Mouse (Mus musculus) MEL-GATA-1-ER (cell line): ENCODE measurements around the gene Ina.

Experiments
- DNase-seq: peaks from one replicate; pipeline ENCODE4 v3.0.0-alpha.2; 2012; ENCODE audit warnings: low read depth; ENCODE audit errors: extremely low read depth

Ina gene

DNA sequence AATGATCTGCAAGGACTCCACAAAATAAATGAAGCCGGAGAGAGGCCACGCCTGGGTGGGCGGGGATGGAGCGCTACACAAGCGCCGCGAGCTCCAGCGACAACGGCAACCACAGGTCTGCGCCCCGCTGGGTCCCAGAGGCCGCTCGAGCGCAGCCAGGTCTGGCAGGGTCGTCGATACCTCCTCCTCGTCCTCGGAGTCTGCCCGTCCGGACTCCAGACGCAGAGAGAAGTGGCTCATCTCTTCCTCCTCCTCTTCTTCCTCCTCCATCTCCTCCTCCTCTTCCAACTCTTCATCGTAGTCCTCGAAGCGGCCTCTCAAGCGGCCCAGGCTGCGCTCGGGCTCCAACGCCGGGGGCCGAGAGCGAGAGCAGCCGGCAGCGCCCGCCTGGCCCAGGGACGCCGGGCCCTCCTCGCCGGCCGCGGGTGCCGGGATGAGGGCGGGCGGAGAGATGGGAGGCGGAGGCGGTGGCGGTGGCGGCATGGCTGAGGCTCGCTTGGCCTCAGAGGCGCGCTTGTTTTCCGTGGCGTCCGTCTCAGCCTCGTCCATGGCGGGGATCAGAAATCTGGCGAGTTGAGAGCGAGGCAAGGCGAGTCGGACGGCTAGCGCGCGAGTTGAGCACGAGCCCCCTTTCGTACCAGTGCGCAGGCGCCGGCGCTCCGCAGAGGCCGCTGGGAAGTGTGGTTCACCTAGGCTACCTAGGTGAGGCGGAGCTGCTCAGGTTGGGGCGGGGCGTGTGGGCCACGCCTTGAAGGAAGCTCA lies 36.0 kb downstream of the Ina start, which contains the start of gene Pcgf6:
Pcgf6 (minus strand) TSS at position 636 of the 762 bp plus-strand sequence.
- DNase-seq = peak; percentile 67

DNA sequence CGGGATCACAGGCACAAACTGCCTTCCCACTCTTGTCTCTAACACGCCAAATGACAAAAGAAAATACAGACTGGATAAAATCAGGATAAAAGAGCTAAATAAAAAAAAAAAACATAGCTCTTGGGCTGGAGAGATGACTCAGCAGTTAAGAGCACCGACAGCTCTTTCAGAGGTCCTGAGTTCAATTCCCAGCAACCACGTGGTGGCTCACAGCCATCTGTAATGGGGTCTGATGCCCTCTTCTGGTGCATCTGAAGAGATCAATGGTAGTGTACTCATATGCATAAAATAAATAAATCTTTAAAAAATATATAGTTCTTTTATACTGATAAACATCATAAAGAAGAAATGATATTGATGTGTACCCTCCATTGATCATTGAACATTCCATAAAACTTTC lies 38.4 kb downstream of the Ina start:
- DNase-seq = no peak

DNA sequence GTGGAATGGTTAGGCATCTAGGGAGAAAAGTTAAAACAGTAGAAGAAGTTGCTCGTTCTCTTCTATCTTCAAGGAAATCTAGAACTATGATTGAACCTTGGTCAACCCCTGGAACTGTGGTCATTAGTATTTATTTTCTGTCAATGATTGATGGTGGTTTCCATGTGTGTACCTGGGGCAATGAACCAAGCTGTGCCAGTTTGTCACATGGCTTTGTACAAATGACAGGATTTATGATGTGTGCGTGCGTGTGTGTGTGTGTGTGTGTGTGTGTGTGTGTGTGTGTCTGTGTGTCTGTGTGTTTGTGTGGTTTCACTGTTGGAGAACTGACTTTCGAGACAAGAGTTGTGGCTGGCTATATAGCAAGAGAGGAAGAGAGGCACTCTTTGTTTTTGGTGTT lies 39.0 kb downstream of the Ina start:
- no peak for DNase-seq

DNA sequence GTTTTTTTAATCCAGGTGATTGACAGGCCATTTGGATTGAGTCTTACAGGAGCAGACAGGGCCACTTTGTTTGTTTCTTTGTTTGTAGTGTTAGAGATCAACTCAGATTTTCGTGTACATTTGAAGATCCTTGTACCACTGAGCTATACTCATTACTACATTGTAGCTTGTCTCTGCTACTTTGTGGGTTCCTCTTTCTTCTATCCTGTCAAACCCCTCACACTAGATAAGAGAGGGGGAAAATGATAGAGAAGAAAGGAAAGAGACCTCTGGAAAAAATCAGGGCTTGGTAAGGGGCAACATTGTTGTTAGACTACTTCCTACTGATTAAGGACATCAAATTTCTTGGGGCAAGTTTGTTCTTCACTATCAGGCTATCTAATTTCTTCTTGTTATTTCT lies 43.2 kb downstream of the Ina start:
- DNase-seq = no peak

DNA sequence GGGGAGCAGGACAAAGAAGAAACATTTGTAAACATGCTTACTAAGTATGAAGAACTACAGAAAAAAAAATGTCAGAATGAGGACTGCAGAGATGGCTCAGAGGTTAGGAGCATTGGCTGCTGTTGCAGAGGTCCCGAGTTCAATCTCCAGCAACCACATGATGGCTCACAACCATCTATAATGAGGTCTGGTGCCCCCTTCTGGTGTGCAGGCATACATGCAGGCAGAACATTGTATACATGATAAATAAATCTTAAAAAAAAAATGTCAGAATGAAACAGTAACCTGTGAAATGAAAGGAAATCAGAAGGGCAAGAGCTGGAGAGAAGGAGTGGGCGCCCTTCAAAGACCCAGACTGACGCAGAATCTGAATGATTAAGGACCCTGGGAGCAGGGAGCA lies 51.4 kb downstream of the Ina start:
- DNase-seq = no peak

DNA sequence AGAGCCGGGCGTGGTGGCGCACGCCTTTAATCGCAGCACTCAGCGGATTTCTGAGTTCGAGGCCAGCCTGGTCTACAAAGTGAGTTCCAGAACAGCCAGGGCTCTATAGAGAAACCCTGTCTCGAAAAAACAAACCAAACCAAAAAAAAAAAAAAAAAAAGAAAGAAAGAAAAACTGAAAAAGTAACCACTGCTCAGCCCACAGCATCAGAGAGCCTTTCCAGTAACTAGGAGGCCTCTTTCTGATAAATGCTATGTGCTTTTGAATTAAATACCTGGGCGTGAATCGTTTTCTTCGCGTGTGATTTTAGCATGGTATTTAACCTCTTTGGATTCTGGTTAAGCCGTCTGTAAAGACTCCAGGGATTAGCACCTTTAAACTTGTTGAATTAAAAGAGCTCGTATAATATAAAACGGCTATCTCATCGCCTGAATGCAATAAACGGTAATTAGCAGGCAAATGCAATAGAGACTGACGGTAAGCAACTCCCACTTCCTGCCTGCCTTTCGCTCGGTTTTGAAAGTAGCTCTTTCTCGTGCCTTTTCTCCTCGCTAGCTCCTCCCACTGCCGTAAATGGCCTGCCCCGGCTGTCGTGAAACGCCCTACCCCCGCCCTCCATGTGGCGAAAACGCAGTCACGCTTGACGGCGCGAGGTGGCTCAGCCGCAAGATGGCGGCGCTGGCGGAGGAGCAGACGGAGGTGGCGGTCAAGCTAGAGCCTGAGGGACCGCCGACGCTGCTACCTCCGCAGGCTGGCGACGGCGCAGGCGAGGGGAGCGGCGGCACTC lies 52.8 kb downstream of the Ina start, which contains the start of gene Taf5:
Taf5 (plus strand) TSS at position 651 of the 787 bp plus-strand sequence.
- peak; percentile 98 for DNase-seq

DNA sequence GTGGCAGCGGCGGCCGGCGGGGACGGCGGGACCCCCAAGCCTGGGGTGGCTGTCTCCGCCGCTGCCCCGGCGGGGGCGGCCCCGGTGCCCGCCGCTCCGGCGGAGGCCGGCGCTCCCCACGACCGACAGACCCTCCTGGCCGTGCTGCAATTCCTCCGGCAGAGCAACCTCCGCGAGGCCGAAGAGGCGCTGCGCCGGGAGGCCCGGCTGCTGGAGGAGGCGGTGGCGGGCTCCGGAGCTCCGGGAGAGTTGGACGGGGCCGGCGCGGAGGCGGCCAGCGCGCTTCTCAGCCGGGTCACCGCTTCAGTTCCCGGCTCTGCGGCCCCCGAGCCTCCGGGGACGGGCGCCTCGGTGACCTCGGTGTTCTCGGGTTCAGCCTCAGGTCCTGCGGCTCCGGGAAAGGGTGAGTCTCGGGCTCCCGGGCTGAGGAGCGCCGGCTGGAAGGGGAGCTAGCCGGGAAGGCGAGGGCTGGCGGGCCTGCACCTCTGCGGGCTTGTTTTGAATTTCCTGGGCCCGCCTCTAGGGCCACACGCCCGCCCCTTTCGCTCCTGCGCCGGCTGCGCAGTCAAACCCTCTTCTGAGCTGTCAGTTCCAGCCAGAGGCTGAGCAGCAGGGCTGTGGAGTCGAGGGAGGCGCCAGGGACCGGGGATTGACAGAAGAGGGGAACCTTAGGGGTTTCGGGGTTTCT lies 53.6 kb downstream of the Ina start:
- peak; percentile 90 for DNase-seq
